32 mouse cellular contexts compared by ENCODE assay signal in the genomic region with DNA sequence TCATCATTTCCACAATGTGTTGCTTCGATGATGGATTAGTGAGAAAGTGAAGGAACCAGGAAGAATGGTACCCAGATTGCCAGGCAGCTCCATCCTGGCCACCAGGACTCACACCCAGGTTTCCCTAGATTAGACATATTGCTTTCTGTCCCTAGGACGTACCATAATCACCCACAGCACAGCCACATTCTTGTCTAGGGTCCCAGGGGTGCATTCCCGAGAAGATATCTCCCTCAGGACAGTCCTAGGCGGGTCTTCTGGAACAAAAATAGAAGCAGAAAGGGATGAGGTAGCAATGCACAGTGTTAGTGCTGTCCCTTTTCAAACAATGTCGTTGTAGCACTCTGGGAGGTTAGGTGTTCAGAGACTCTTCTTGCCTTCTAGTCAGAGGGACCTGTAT.
"Had no signal": no experiment of that assay in that cellular context is flagged by ENCODE, and none has a peak within 500 bp of the region (broad histone marks: within the 10 kb centered on the region; RNA-seq: fewer than 3 reads in every experiment).

No protein-coding gene starts in this region.

- ATAC-seq: hindbrain, embryonic 16.5 days; hindbrain, postnatal 0 days; inflammation-experienced regulatory T-cells, adult 6 months; intestine, embryonic 15.5 days; intestine, embryonic 16.5 days had no signal

- H3K27me3 ChIP-seq: heart, embryonic 13.5 days; heart, embryonic 15.5 days; hindbrain, embryonic 12.5 days; hindbrain, embryonic 13.5 days; hindbrain, embryonic 15.5 days; intestine, embryonic 15.5 days; kidney, embryonic 15.5 days had no signal

- H3K4me2 ChIP-seq: heart, embryonic 13.5 days; heart, embryonic 15.5 days; hindbrain, embryonic 12.5 days; hindbrain, embryonic 13.5 days; hindbrain, embryonic 14.5 days; hindbrain, embryonic 15.5 days; intestine, embryonic 15.5 days; kidney, embryonic 15.5 days had no signal

- H3K27ac ChIP-seq: heart, embryonic 13.5 days; heart, embryonic 15.5 days; hindbrain, embryonic 10.5 days; hindbrain, embryonic 12.5 days; hindbrain, embryonic 13.5 days; hindbrain, embryonic 14.5 days; hindbrain, embryonic 15.5 days; hindbrain, postnatal 0 days; intestine, embryonic 15.5 days; kidney, embryonic 15.5 days; kidney, postnatal 0 days; layer of hippocampus, adult 2 months; left cerebral cortex, adult 2 months had no signal

- H3K9me3 ChIP-seq: heart, embryonic 13.5 days; heart, embryonic 15.5 days; hindbrain, embryonic 10.5 days; hindbrain, embryonic 12.5 days; hindbrain, embryonic 13.5 days; hindbrain, embryonic 15.5 days; intestine, embryonic 15.5 days; kidney, embryonic 15.5 days had no signal

- H3K4me3 ChIP-seq: heart, embryonic 13.5 days; heart, embryonic 15.5 days; hindbrain, embryonic 10.5 days; hindbrain, embryonic 12.5 days; hindbrain, embryonic 13.5 days; hindbrain, embryonic 15.5 days; intestine, embryonic 15.5 days; kidney, embryonic 15.5 days; layer of hippocampus, adult 2 months; left cerebral cortex, adult 2 months had no signal

- H3K36me3 ChIP-seq: heart, embryonic 13.5 days; heart, embryonic 15.5 days; hindbrain, embryonic 10.5 days; hindbrain, embryonic 12.5 days; hindbrain, embryonic 13.5 days; hindbrain, embryonic 15.5 days; intestine, embryonic 15.5 days; kidney, embryonic 15.5 days had no signal

- DNase-seq: heart, postnatal 10 days; heart, postnatal 14 days; heart, postnatal 36 days; heart, postnatal 4 days; kidney, adult 11 months; kidney, adult 18-20 months; kidney, adult 2 months; kidney, adult 8-10 months; kidney, adult 9 months; kidney, postnatal 10 days; kidney, postnatal 14 days; kidney, postnatal 25 days; kidney, postnatal 36 days; kidney, postnatal 4 days; layer of hippocampus, adult 9-11 months; layer of hippocampus, postnatal 36 days had no signal

- H3K4me1 ChIP-seq: hindbrain, embryonic 10.5 days; hindbrain, embryonic 12.5 days; hindbrain, embryonic 13.5 days; hindbrain, embryonic 15.5 days; intestine, embryonic 15.5 days; kidney, embryonic 15.5 days had no signal

- H3K9ac ChIP-seq: heart, embryonic 13.5 days; heart, embryonic 15.5 days; hindbrain, embryonic 12.5 days; hindbrain, embryonic 13.5 days; hindbrain, embryonic 14.5 days; hindbrain, embryonic 15.5 days; intestine, embryonic 15.5 days; kidney, embryonic 15.5 days had no signal
